Mouse (Mus musculus): Measurements from ENCODE around the gene 5830473C10Rik.

GRCm38 (mm10) chr5:90571216-90571615, 10.3 kb downstream of the 5830473C10Rik start:
- TF ChIP-seq GATA1 (IDR thresholded peaks at IDR 0.05; ENCODE audit: low read length) (no peak), TAL1 (IDR thresholded peaks at IDR 0.05; ENCODE audit: low read length) (no peak)

Measured in erythroblast, embryonic 14.5 days (primary cell).